Mouse (Mus musculus): Measurements from ENCODE around the gene Kif11. TPM values are rescaled to one million over a fixed set of nuclear protein-coding genes. Genes with fewer than 3 reads are reported as not detected.

Gene Kif11
- polyA plus RNA-seq, 2 experiments, result 46.7 to 47.1 TPM

- H3K27me3 ChIP-seq (ENCODE audit: control insufficient read depth, insufficient read depth, low read length), result no peaks in the 10 kb centered on the region
Observed at GRCm38 (mm10) chr19:37455528-37455927, 79.3 kb downstream of the Kif11 start.

GRCm38 (mm10) chr19:37455961-37456360 lies 79.8 kb downstream of the Kif11 start:
- H3K4me2 ChIP-seq (replicated peaks; ENCODE audit: low read depth, low read length, severe bottlenecking), result no peak overlapping the region
- no peaks in the 10 kb centered on the region for H3K27me3 ChIP-seq (ENCODE audit: control insufficient read depth, insufficient read depth, low read length)
- no peak for ATAC-seq (ENCODE audit: low FRiP score, low read depth)
- TF ChIP-seq POLR2A (IDR thresholded peaks at IDR 0.05; ENCODE audit: borderline replicate concordance, extremely low read depth, insufficient read depth, insufficient read length), result no peak
- H3K9ac ChIP-seq (ENCODE audit: low read depth, low read length, severe bottlenecking), result no peak overlapping the region
- no peak overlapping the region for H3K27ac ChIP-seq (replicated peaks; ENCODE audit: low read depth, low read length)
- WGBS, result 92% methylated on average over 1 of the region's 1 CpGs
- no peak for DNase-seq (ENCODE audit: low spot score)
- no peaks in the 10 kb centered on the region for H3K4me1 ChIP-seq (ENCODE audit: control insufficient read depth, insufficient read depth, low read length)
- H3K4me3 ChIP-seq (replicated peaks; ENCODE audit: low read length), result no peak overlapping the region
- H3K36me3 ChIP-seq (ENCODE audit: control insufficient read depth, insufficient read depth, low read length), result no peaks in the 10 kb centered on the region
- H3K9me3 ChIP-seq (ENCODE audit: control insufficient read depth, low read length), result no peaks in the 10 kb centered on the region

More at GRCm38 (mm10) chr19:37455528-37455927, 79.3 kb downstream of the Kif11 start:
- TF ChIP-seq POLR2A (IDR thresholded peaks at IDR 0.05; ENCODE audit: borderline replicate concordance, extremely low read depth, insufficient read depth, insufficient read length), result no peak
- WGBS, result 91% methylated on average over 2 of the region's 2 CpGs
- Histone ChIP-seq H3K4me1 (ENCODE audit: control insufficient read depth, insufficient read depth, low read length) (no peaks in the 10 kb centered on the region), H3K36me3 (ENCODE audit: control insufficient read depth, insufficient read depth, low read length) (no peaks in the 10 kb centered on the region), H3K9me3 (ENCODE audit: control insufficient read depth, low read length) (no peaks in the 10 kb centered on the region), H3K4me3 (replicated peaks; ENCODE audit: low read length) (no peak overlapping the region), H3K9ac (ENCODE audit: low read depth, low read length, severe bottlenecking) (no peak overlapping the region), H3K4me2 (replicated peaks; ENCODE audit: low read depth, low read length, severe bottlenecking) (no peak overlapping the region), H3K27ac (replicated peaks; ENCODE audit: low read depth, low read length) (no peak overlapping the region)
- no peak for ATAC-seq (ENCODE audit: low FRiP score, low read depth)
- DNase-seq (ENCODE audit: low spot score), result no peak

GRCm38 (mm10) chr19:37458013-37458412 lies 81.8 kb downstream of the Kif11 start:
- H3K27me3 ChIP-seq (ENCODE audit: control insufficient read depth, insufficient read depth, low read length), result no peaks in the 10 kb centered on the region
- ATAC-seq (ENCODE audit: low FRiP score, low read depth) (no peak), DNase-seq (ENCODE audit: low spot score) (no peak)
- no peaks in the 10 kb centered on the region for H3K36me3 ChIP-seq (ENCODE audit: control insufficient read depth, insufficient read depth, low read length)
- 69% methylated on average over 6 of the region's 6 CpGs for WGBS
- no peaks in the 10 kb centered on the region for H3K9me3 ChIP-seq (ENCODE audit: control insufficient read depth, low read length)
- no peak for TF ChIP-seq POLR2A (IDR thresholded peaks at IDR 0.05; ENCODE audit: borderline replicate concordance, extremely low read depth, insufficient read depth, insufficient read length)
- no peak overlapping the region for H3K4me2 ChIP-seq (replicated peaks; ENCODE audit: low read depth, low read length, severe bottlenecking)
- H3K9ac ChIP-seq (ENCODE audit: low read depth, low read length, severe bottlenecking), result no peak overlapping the region
- no peak overlapping the region for H3K27ac ChIP-seq (replicated peaks; ENCODE audit: low read depth, low read length)
- no peak overlapping the region for H3K4me3 ChIP-seq (replicated peaks; ENCODE audit: low read length)
- H3K4me1 ChIP-seq (ENCODE audit: control insufficient read depth, insufficient read depth, low read length), result no peaks in the 10 kb centered on the region

- no peaks in the 10 kb centered on the region for H3K36me3 ChIP-seq (ENCODE audit: control insufficient read depth, insufficient read depth, low read length)
- no peaks in the 10 kb centered on the region for H3K4me1 ChIP-seq (ENCODE audit: control insufficient read depth, insufficient read depth, low read length)
- no peak overlapping the region for H3K4me2 ChIP-seq (replicated peaks; ENCODE audit: low read depth, low read length, severe bottlenecking)
- H3K27ac ChIP-seq (replicated peaks; ENCODE audit: low read depth, low read length), result no peak overlapping the region
- no peak overlapping the region for H3K9ac ChIP-seq (ENCODE audit: low read depth, low read length, severe bottlenecking)
- H3K4me3 ChIP-seq (replicated peaks; ENCODE audit: low read length), result no peak overlapping the region
- WGBS, result 82% methylated on average over 3 of the region's 3 CpGs
- TF ChIP-seq POLR2A (IDR thresholded peaks at IDR 0.05; ENCODE audit: borderline replicate concordance, extremely low read depth, insufficient read depth, insufficient read length), result no peak
- no peaks in the 10 kb centered on the region for H3K27me3 ChIP-seq (ENCODE audit: control insufficient read depth, insufficient read depth, low read length)
- ATAC-seq (ENCODE audit: low FRiP score, low read depth) (no peak), DNase-seq (ENCODE audit: low spot score) (no peak)
- H3K9me3 ChIP-seq (ENCODE audit: control insufficient read depth, low read length), result no peaks in the 10 kb centered on the region
Observed at GRCm38 (mm10) chr19:37466403-37466802, 90.2 kb downstream of the Kif11 start.

GRCm38 (mm10) chr19:37466978-37467377 lies 90.8 kb downstream of the Kif11 start:
- TF ChIP-seq POLR2A (IDR thresholded peaks at IDR 0.05; ENCODE audit: borderline replicate concordance, extremely low read depth, insufficient read depth, insufficient read length), result no peak
- Histone ChIP-seq H3K27ac (replicated peaks; ENCODE audit: low read depth, low read length) (no peak overlapping the region), H3K9me3 (ENCODE audit: control insufficient read depth, low read length) (no peaks in the 10 kb centered on the region), H3K4me1 (ENCODE audit: control insufficient read depth, insufficient read depth, low read length) (no peaks in the 10 kb centered on the region), H3K4me3 (replicated peaks; ENCODE audit: low read length) (no peak overlapping the region), H3K36me3 (ENCODE audit: control insufficient read depth, insufficient read depth, low read length) (no peaks in the 10 kb centered on the region), H3K4me2 (replicated peaks; ENCODE audit: low read depth, low read length, severe bottlenecking) (no peak overlapping the region), H3K27me3 (ENCODE audit: control insufficient read depth, insufficient read depth, low read length) (no peaks in the 10 kb centered on the region), H3K9ac (ENCODE audit: low read depth, low read length, severe bottlenecking) (no peak overlapping the region)
- ATAC-seq (ENCODE audit: low FRiP score, low read depth), result no peak
- no peak for DNase-seq (ENCODE audit: low spot score)
- whole genome bisulfite sequencing, result 86% methylated on average over 5 of the region's 5 CpGs

All from limb, embryonic 14.5 days (tissue).